Mouse (Mus musculus) left cerebral cortex, postnatal 14 days (tissue): Measurements from ENCODE around the gene Zfp426. TPM values are rescaled to one million over a fixed set of nuclear protein-coding genes. Genes with fewer than 3 reads are reported as not detected.

Experiments
- DNase-seq, 2 experiments: peaks; one replicate each; pipeline ENCODE4 v3.0.0; 2021 to 2022; ENCODE audit warnings: low spot score in 2 of 2, mixed read lengths in 1 of 2
- intact Hi-C: fragments of 180-260 bp; cut with DNase I; formaldehyde crosslinking; loops from one replicate; pipeline ENCODE4 v1.15.1; 2025
- long read RNA-seq, 2 experiments: library from polyadenylated mRNA; stranded (forward); transcript quantifications; one replicate each; pipeline ENCODE4 v2.0.0; 2021
- total RNA-seq, 2 experiments: library from RNA; stranded (reverse); gene quantifications; 2 replicates each; pipeline ENCODE4 v1.2.3; 2021

The Zfp426 gene
- 10 to 100 TPM; 29.2 to 29.5 TPM for total RNA-seq
- long read RNA-seq, experiment 1, partial matches to known transcripts = 7 of 19 reads
- long read RNA-seq, experiment 1, other reads (novel, unspliced or antisense) = 10 of 19 reads
- long read RNA-seq, experiment 2, partial matches to known transcripts = 8 of 22 reads
- long read RNA-seq, experiment 2, other reads (novel, unspliced or antisense) = 10 of 22 reads

GRCm38 (mm10) chr9:20492527-20493233, at the start of gene Zfp426:
Gene Zfp426, minus strand, starts transcription at chr9:20492746.
- intact Hi-C loops = loop anchor here (2.0 kb wide), 1 partner anchor 88 kb away; the partner anchor contains the start of gene Zfp846
- peak; percentile 87 to 89 for DNase-seq

GRCm38 (mm10) chr9:20536598-20536997, 44.1 kb upstream of the Zfp426 start:
- intact Hi-C loops = no loop called here
- DNase-seq = no peak

- DNase-seq = peak; percentile 29 to 76
- intact Hi-C loops = no loop called here
These were observed 41.9 kb upstream of the Zfp426 start for GRCm38 (mm10) chr9:20534326-20534926.

GRCm38 (mm10) chr9:20521306-20521957, 28.9 kb upstream of the Zfp426 start, which contains the start of gene Zfp266:
Gene Zfp266, minus strand, starts transcription at chr9:20521417.
- peak; percentile 92 to 95 for DNase-seq
- intact Hi-C loops = no loop called here

GRCm38 (mm10) chr9:20520531-20521210, 28.1 kb upstream of the Zfp426 start:
- no peak for DNase-seq
- intact Hi-C loops = no loop called here

- intact Hi-C loops = no loop called here
- no peak for DNase-seq
These were observed 27.4 kb upstream of the Zfp426 start for GRCm38 (mm10) chr9:20519949-20520348.

GRCm38 (mm10) chr9:20518708-20519107, 26.2 kb upstream of the Zfp426 start:
- no peak for DNase-seq
- intact Hi-C loops = no loop called here

- intact Hi-C loops = no loop called here
- no peak for DNase-seq
These were observed 25.2 kb upstream of the Zfp426 start for GRCm38 (mm10) chr9:20517727-20518126.

- intact Hi-C loops = no loop called here
- no peak for DNase-seq
These were observed 21.5 kb upstream of the Zfp426 start for GRCm38 (mm10) chr9:20514016-20514415.

- DNase-seq = no peak
- intact Hi-C loops = no loop called here
These were observed 20.2 kb upstream of the Zfp426 start for GRCm38 (mm10) chr9:20512714-20513113.

- intact Hi-C loops = no loop called here
- no peak for DNase-seq
These were observed 19.1 kb upstream of the Zfp426 start for GRCm38 (mm10) chr9:20511645-20512044.

GRCm38 (mm10) chr9:20510346-20510745, 17.8 kb upstream of the Zfp426 start:
- intact Hi-C loops = no loop called here
- DNase-seq = no peak

- DNase-seq = no peak
- intact Hi-C loops = no loop called here
These were observed 17.1 kb upstream of the Zfp426 start for GRCm38 (mm10) chr9:20509676-20510075.

- DNase-seq = no peak
- intact Hi-C loops = no loop called here
These were observed 12.3 kb upstream of the Zfp426 start for GRCm38 (mm10) chr9:20504801-20505200.

- DNase-seq = peak in 1 of 2 experiments; percentile 37
- intact Hi-C loops = loop anchor here (2.0 kb wide), 1 partner anchor 88 kb away; the partner anchor contains the start of gene Zfp846
These were observed 735 bp upstream of the Zfp426 start for GRCm38 (mm10) chr9:20493281-20493680.

GRCm38 (mm10) chr9:20491858-20492526, 554 bp downstream of the Zfp426 start:
- DNase-seq = no peak
- intact Hi-C loops = loop anchor here (2.0 kb wide), 1 partner anchor 89 kb away; the partner anchor contains the start of gene Zfp846

- intact Hi-C loops = no loop called here
- DNase-seq = no peak
These were observed 3.0 kb downstream of the Zfp426 start for GRCm38 (mm10) chr9:20489536-20489935.

- intact Hi-C loops = loop anchor here (10.0 kb wide), 1 partner anchor 365 kb away; no protein-coding TSS in a partner anchor
- DNase-seq = no peak
These were observed 13.2 kb downstream of the Zfp426 start for GRCm38 (mm10) chr9:20479396-20479795.

GRCm38 (mm10) chr9:20476632-20477031, 15.9 kb downstream of the Zfp426 start:
- no peak for DNase-seq
- intact Hi-C loops = loop anchor here (10.0 kb wide), 1 partner anchor 368 kb away; no protein-coding TSS in a partner anchor
